Mouse (Mus musculus) small intestine, adult 2 months (tissue): ENCODE measurements around the gene Pacrg.

Source experiments
- CTCF ChIP-seq: fragments of 200-500 bp; IDR thresholded peaks from 2 replicates; pipeline ENCODE4 v1.5.1; 2012; ENCODE audit warnings: low read depth, mild to moderate bottlenecking, control low read depth, inconsistent platforms, low read length, moderate library complexity, mixed read lengths; ENCODE audit not compliant: insufficient replicate concordance, insufficient read length; ENCODE audit errors: extremely low read depth
- POLR2A ChIP-seq: fragments of 200-500 bp; IDR thresholded peaks from 2 replicates; pipeline ENCODE4 v1.6.1; 2012; ENCODE audit warnings: low read depth, mild to moderate bottlenecking, control low read depth, inconsistent platforms, low read length, moderate library complexity

- TF ChIP-seq CTCF, result no peak
- no peak for TF ChIP-seq POLR2A
These were observed 204.1 kb downstream of the Pacrg start for GRCm38 (mm10) chr17:10635955-10636470.
